Mouse (Mus musculus): Measurements from ENCODE around the gene Tmem72.

DNA sequence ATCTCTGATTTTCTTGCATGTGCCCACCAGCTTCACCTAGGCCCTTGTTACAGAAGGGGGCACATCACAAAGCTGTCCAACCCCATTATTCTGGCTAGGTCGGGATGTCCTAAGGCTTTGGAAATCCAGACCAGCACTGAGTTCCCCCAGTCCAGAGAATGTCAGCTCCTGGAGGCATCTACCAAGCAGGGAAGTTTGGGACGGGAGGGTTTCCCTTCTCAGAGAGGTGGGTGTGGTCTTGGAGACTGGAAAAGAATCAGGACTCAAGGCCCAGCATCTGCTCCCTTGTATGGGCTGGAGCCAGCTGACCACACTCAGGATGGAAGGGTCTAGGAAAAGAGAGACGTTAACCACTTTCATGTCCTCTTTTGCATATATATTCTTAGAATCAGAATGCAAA, 63.5 kb downstream of the Tmem72 start:
- TF ChIP-seq CTCF (IDR thresholded peaks at IDR 0.05; ENCODE audit: low read depth) (no peak), EP300 (IDR thresholded peaks at IDR 0.05; ENCODE audit: low read depth) (no peak)

Data from liver, embryonic 14.5 days (tissue).